Mouse (Mus musculus): ENCODE data around the gene Pla2g4e. TPM values are rescaled to one million over a fixed set of nuclear protein-coding genes. Genes with fewer than 3 reads are reported as not detected.

Pla2g4e gene
- polyA plus RNA-seq, 1 experiment from 2014 or later = 1.8 TPM

Other genes with a start within 250 kb of the Pla2g4e start
- 15.0 and 17.2 TPM in 2 replicates for gene Jmjd7, start 217.9 kb downstream of the Pla2g4e start, polyA plus RNA-seq (2015; fragmentation: Nextera tagmentation; extraction: Ambion mirVana)
- gene Gm28042, start 217.8 kb downstream of the Pla2g4e start, polyA plus RNA-seq (2015; fragmentation: Nextera tagmentation; extraction: Ambion mirVana) = 2.2 and 3.4 TPM in 2 replicates
- 1.2 and 1.5 TPM in 2 replicates for gene Pla2g4b, start 211.9 kb downstream of the Pla2g4e start, polyA plus RNA-seq (2015; fragmentation: Nextera tagmentation; extraction: Ambion mirVana)
- 43.4 and 56.0 TPM in 2 replicates for gene Ehd4, start 90.7 kb downstream of the Pla2g4e start, polyA plus RNA-seq (2015; fragmentation: Nextera tagmentation; extraction: Ambion mirVana)
- gene Pla2g4d, start 43.9 kb upstream of the Pla2g4e start, polyA plus RNA-seq (2015; fragmentation: Nextera tagmentation; extraction: Ambion mirVana) = not detected in 2 replicates
- 0.67 and 2.0 TPM in 2 replicates for gene Pla2g4f, start 68.8 kb upstream of the Pla2g4e start, polyA plus RNA-seq (2015; fragmentation: Nextera tagmentation; extraction: Ambion mirVana)
- 17.8 and 17.9 TPM in 2 replicates for gene Vps39, start 107.8 kb upstream of the Pla2g4e start, polyA plus RNA-seq (2015; fragmentation: Nextera tagmentation; extraction: Ambion mirVana)
- 7.7 and 9.0 TPM in 2 replicates for gene Ganc, start 158.6 kb upstream of the Pla2g4e start, polyA plus RNA-seq (2015; fragmentation: Nextera tagmentation; extraction: Ambion mirVana)
- 13.3 and 13.4 TPM in 2 replicates for gene Tmem87a, start 158.8 kb upstream of the Pla2g4e start, polyA plus RNA-seq (2015; fragmentation: Nextera tagmentation; extraction: Ambion mirVana)
- 0.95 and 1.4 TPM in 2 replicates for gene Capn3, start 210.7 kb upstream of the Pla2g4e start, polyA plus RNA-seq (2015; fragmentation: Nextera tagmentation; extraction: Ambion mirVana)

Measured in stomach, embryonic 15.5 days (tissue).